Mouse (Mus musculus) hindbrain, embryonic 16.5 days (tissue): ENCODE results near the gene Pzp. TPM values are rescaled to one million over a fixed set of nuclear protein-coding genes. Genes with fewer than 3 reads are reported as not detected.

Experiments used
- polyA plus RNA-seq: library from polyadenylated mRNA; unstranded; fragments of >200 nt; fragmentation: Nextera tagmentation; extraction: Ambion mirVana; gene quantifications from 2 replicates; pipeline ENCODE4 v1.2.1, GENCODE M21; 2015

The Pzp gene
- polyA plus RNA-seq, 1 experiment from 2014 or later: 0.34 TPM

Other genes with a start within 250 kb of the Pzp start
- gene Tead4, start 225.9 kb downstream of the Pzp start, polyA plus RNA-seq: 0.81 and 1.5 TPM in 2 replicates
- gene Tulp3, start 170.9 kb downstream of the Pzp start, polyA plus RNA-seq: 17.7 and 19.9 TPM in 2 replicates
- gene Rhno1, start 163.8 kb downstream of the Pzp start, polyA plus RNA-seq: 67.4 and 82.0 TPM in 2 replicates
- gene Foxm1, start 163.8 kb downstream of the Pzp start, polyA plus RNA-seq: 7.2 and 9.5 TPM in 2 replicates
- gene Tex52, start 151.3 kb downstream of the Pzp start, polyA plus RNA-seq: 0.61 and 0.82 TPM in 2 replicates
- not detected in 2 replicates for gene Gm44596, start 151.2 kb downstream of the Pzp start, polyA plus RNA-seq
- gene Nrip2, start 127.4 kb downstream of the Pzp start, polyA plus RNA-seq: 11.0 and 11.3 TPM in 2 replicates
- gene Itfg2, start 101.8 kb downstream of the Pzp start, polyA plus RNA-seq: 35.7 and 46.9 TPM in 2 replicates
- 341 and 344 TPM in 2 replicates for gene Fkbp4, start 88.0 kb downstream of the Pzp start, polyA plus RNA-seq
- gene A2ml1, start 54.9 kb upstream of the Pzp start, polyA plus RNA-seq: 4.7 and 5.6 TPM in 2 replicates
- gene Klrb1a, start 96.8 kb upstream of the Pzp start, polyA plus RNA-seq: not detected in 2 replicates
- not detected in 2 replicates for gene Clec2h, start 135.7 kb upstream of the Pzp start, polyA plus RNA-seq
- gene Klrb1, start 196.3 kb upstream of the Pzp start, polyA plus RNA-seq: 1.3 and 1.5 TPM in 2 replicates